Mouse (Mus musculus) megakaryocyte progenitor cell, adult 5-6 weeks (primary cell): Measurements from ENCODE around the gene Zbtb17. TPM values are rescaled to one million over a fixed set of nuclear protein-coding genes. Genes with fewer than 3 reads are reported as not detected.

Experiments
- ATAC-seq: replicated peaks from 2 replicates; pipeline ENCODE4 v1.8.0; 2016; ENCODE audit warnings: mild to moderate bottlenecking, moderate TSS enrichment, inconsistent platforms; ENCODE audit not compliant: poor library complexity
- total RNA-seq, 2 experiments: library from RNA; stranded (forward) in 1 of 2; stranded (reverse) in 1 of 2; fragments of 157-497, 149-512 nt in 1 of 2; fragments of 200-1000 nt in 1 of 2; gene quantifications; 2 replicates each; pipeline versions ENCODE4 v1.2.3 to v1.2.4; 2015 to 2017

Zbtb17 gene
- total RNA-seq, 2 experiments from 2014 or later, result 14.0 to 21.3 TPM

GRCm38 (mm10) chr4:141479411-141479810, 35.0 kb downstream of the Zbtb17 start:
- ATAC-seq, result no peak

- ATAC-seq, result no peak
Observed at GRCm38 (mm10) chr4:141484071-141484470, 39.6 kb downstream of the Zbtb17 start.

- ATAC-seq, result no peak
Observed at GRCm38 (mm10) chr4:141487581-141487980, 43.1 kb downstream of the Zbtb17 start.

- ATAC-seq, result peak; percentile 80
Observed at GRCm38 (mm10) chr4:141488670-141489069, 44.2 kb downstream of the Zbtb17 start.

GRCm38 (mm10) chr4:141500637-141501036, 56.2 kb downstream of the Zbtb17 start:
- no peak for ATAC-seq

GRCm38 (mm10) chr4:141501058-141501457, 56.6 kb downstream of the Zbtb17 start:
- ATAC-seq, result no peak

- no peak for ATAC-seq
Observed at GRCm38 (mm10) chr4:141502723-141503122, 58.3 kb downstream of the Zbtb17 start.

- no peak for ATAC-seq
Observed at GRCm38 (mm10) chr4:141504471-141504870, 60.0 kb downstream of the Zbtb17 start.

- no peak for ATAC-seq
Observed at GRCm38 (mm10) chr4:141505810-141506209, 61.4 kb downstream of the Zbtb17 start.

GRCm38 (mm10) chr4:141506352-141506751, 61.9 kb downstream of the Zbtb17 start:
- ATAC-seq, result peak; percentile 84

- peak; percentile 74 for ATAC-seq
Observed at GRCm38 (mm10) chr4:141506893-141507292, 62.4 kb downstream of the Zbtb17 start.

GRCm38 (mm10) chr4:141510457-141510856, 66.0 kb downstream of the Zbtb17 start:
- no peak for ATAC-seq

GRCm38 (mm10) chr4:141512145-141512544, 67.7 kb downstream of the Zbtb17 start:
- peak; percentile 74 for ATAC-seq

GRCm38 (mm10) chr4:141514179-141514641, 69.8 kb downstream of the Zbtb17 start:
- no peak for ATAC-seq

Other genes with a start within 250 kb of the Zbtb17 start
- gene Rsg1, start 230.7 kb upstream of the Zbtb17 start, total RNA-seq (2015), result 0.73 and 1.4 TPM in 2 replicates
- 1.8 and 3.5 TPM in 2 replicates for gene Rsg1, start 230.7 kb upstream of the Zbtb17 start, total RNA-seq (2017)
- not detected in 2 replicates for gene Arhgef19, start 205.2 kb upstream of the Zbtb17 start, total RNA-seq (2015)
- gene Arhgef19, start 205.2 kb upstream of the Zbtb17 start, total RNA-seq (2017), result not detected in 2 replicates
- gene Epha2, start 143.4 kb upstream of the Zbtb17 start, total RNA-seq (2015), result 0.46 and 0.49 TPM in 2 replicates
- 0.14 and 0.50 TPM in 2 replicates for gene Epha2, start 143.4 kb upstream of the Zbtb17 start, total RNA-seq (2017)
- gene Fam131c, start 76.4 kb upstream of the Zbtb17 start, total RNA-seq (2015), result not detected in 2 replicates
- gene Fam131c, start 76.4 kb upstream of the Zbtb17 start, total RNA-seq (2017), result not detected in 2 replicates
- not detected in 2 replicates for gene Clcnka, start 45.9 kb upstream of the Zbtb17 start, total RNA-seq (2015)
- not detected in 2 replicates for gene Clcnka, start 45.9 kb upstream of the Zbtb17 start, total RNA-seq (2017)
- not detected in 2 replicates for gene Clcnkb, start 28.6 kb upstream of the Zbtb17 start, total RNA-seq (2015)
- not detected in 2 replicates for gene Clcnkb, start 28.6 kb upstream of the Zbtb17 start, total RNA-seq (2017)
- gene Hspb7, start 23.9 kb upstream of the Zbtb17 start, total RNA-seq (2015), result not detected in 2 replicates
- not detected in 2 replicates for gene Hspb7, start 23.9 kb upstream of the Zbtb17 start, total RNA-seq (2017)
- gene Srarp, start 8.5 kb upstream of the Zbtb17 start, total RNA-seq (2015), result not detected in 2 replicates
- not detected in 2 replicates for gene Srarp, start 8.5 kb upstream of the Zbtb17 start, total RNA-seq (2017)
- gene Spen, start 93.9 kb downstream of the Zbtb17 start, total RNA-seq (2015), result 28.4 and 35.6 TPM in 2 replicates
- gene Spen, start 93.9 kb downstream of the Zbtb17 start, total RNA-seq (2017), result 22.8 and 29.0 TPM in 2 replicates
- gene Fblim1, start 161.4 kb downstream of the Zbtb17 start, total RNA-seq (2015), result not detected in 2 replicates
- gene Fblim1, start 161.4 kb downstream of the Zbtb17 start, total RNA-seq (2017), result 0.07 TPM in 1 of 2 replicates, not detected in the other
- 0.10 and 0.76 TPM in 2 replicates for gene Tmem82, start 174.0 kb downstream of the Zbtb17 start, total RNA-seq (2015)
- gene Tmem82, start 174.0 kb downstream of the Zbtb17 start, total RNA-seq (2017), result 0.46 and 1.6 TPM in 2 replicates
- not detected in 2 replicates for gene Slc25a34, start 179.2 kb downstream of the Zbtb17 start, total RNA-seq (2015)
- gene Slc25a34, start 179.2 kb downstream of the Zbtb17 start, total RNA-seq (2017), result not detected in 2 replicates
- gene Plekhm2, start 220.2 kb downstream of the Zbtb17 start, total RNA-seq (2015), result 7.2 and 12.8 TPM in 2 replicates
- gene Plekhm2, start 220.2 kb downstream of the Zbtb17 start, total RNA-seq (2017), result 9.8 and 11.0 TPM in 2 replicates
- 20.0 and 22.7 TPM in 2 replicates for gene Rsc1a1, start 240.9 kb downstream of the Zbtb17 start, total RNA-seq (2015)
- 6.6 and 7.6 TPM in 2 replicates for gene Rsc1a1, start 240.9 kb downstream of the Zbtb17 start, total RNA-seq (2017)